7 mouse cellular contexts compared by ENCODE assay signal in the genomic region with DNA sequence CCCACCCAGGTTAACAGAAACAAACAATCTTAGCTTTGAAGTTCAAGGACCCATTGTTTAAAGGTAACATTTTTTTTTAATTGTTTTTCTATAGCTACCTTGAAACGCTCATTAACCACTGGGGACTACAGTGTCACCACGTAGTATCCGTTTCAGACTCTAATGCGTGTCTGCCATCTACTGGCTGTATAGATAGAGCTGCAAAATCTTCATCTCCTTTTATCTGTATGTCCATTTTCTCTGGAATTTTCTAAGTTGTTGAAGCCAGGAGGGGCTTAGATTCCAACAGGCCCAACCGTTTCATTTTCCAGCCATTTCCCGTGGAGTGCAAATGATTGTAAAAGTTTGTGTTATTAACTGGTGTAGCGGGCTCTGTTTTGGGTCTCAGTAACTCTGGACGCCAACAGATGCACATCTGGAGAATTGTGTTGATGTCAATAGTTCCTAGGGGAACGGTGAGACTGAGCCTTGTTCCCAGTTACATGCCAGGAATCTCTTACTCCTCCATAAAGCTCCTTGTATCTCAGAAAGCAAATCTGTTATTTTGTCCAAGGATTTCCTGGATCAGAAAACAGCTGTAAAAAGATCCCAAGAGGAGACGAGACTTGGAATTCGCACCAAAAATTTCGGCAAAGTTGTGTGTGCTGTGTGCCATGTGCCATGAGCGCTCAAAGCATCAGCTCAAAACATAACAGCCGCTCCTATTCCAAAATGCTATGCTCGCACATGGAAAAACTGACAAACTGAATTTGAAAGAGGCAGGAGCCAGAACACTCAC.
DNase-seq lines count a peak whose midpoint lies in the region; ATAC-seq lines count a peak whose summit lies in the region.

No protein-coding gene starts in this region.

- H3K4me3 ChIP-seq in limb, embryonic 13.5 days = no peak overlapping the region
- no peak overlapping the region for H3K4me3 ChIP-seq in limb, embryonic 10.5 days
- no peak overlapping the region for H3K4me3 ChIP-seq in forebrain, embryonic 15.5 days

- peaks cover 4% of the 10 kb centered on the region; the same call in 1 of the 2 replicates for H3K9me3 ChIP-seq in limb, embryonic 13.5 days
- H3K9me3 ChIP-seq in limb, embryonic 10.5 days (replicated peaks) = no peaks in the 10 kb centered on the region
- H3K9me3 ChIP-seq in forebrain, embryonic 15.5 days = no peaks in the 10 kb centered on the region

- peak; percentile 72 for ATAC-seq in limb, embryonic 13.5 days (ENCODE audit: low FRiP score, low read depth)
- ATAC-seq in forebrain, embryonic 15.5 days (replicated peaks) = peak; percentile 48; the same call in 1 of the 2 replicates

- H3K4me2 ChIP-seq in limb, embryonic 13.5 days (replicated peaks) = no peak overlapping the region
- H3K4me2 ChIP-seq in forebrain, embryonic 15.5 days (replicated peaks) = no peak overlapping the region

- H3K36me3 ChIP-seq in limb, embryonic 13.5 days = no peaks in the 10 kb centered on the region
- no peaks in the 10 kb centered on the region for H3K36me3 ChIP-seq in limb, embryonic 10.5 days
- H3K36me3 ChIP-seq in forebrain, embryonic 15.5 days = no peaks in the 10 kb centered on the region

- H3K27me3 ChIP-seq in limb, embryonic 13.5 days = no peaks in the 10 kb centered on the region
- no peaks in the 10 kb centered on the region for H3K27me3 ChIP-seq in limb, embryonic 10.5 days (ENCODE audit: low read depth, poor library complexity, severe bottlenecking)
- H3K27me3 ChIP-seq in forebrain, embryonic 15.5 days = no peaks in the 10 kb centered on the region

- peak overlapping the region; percentile 33; the same call in 1 of the 2 replicates for H3K27ac ChIP-seq in limb, embryonic 13.5 days
- H3K27ac ChIP-seq in limb, embryonic 10.5 days = no peak overlapping the region
- H3K27ac ChIP-seq in forebrain, embryonic 15.5 days (replicated peaks) = no peak overlapping the region

- no peak overlapping the region for H3K9ac ChIP-seq in limb, embryonic 13.5 days
- no peak overlapping the region for H3K9ac ChIP-seq in forebrain, embryonic 15.5 days (replicated peaks)

- WGBS in limb, embryonic 13.5 days = 43% methylated on average over 15 of the region's 15 CpGs
- WGBS in limb, embryonic 10.5 days = 73% methylated on average over 15 of the region's 15 CpGs
- WGBS in forebrain, embryonic 15.5 days = 65% methylated on average over 15 of the region's 15 CpGs

- peaks cover 13% of the 10 kb centered on the region for H3K4me1 ChIP-seq in limb, embryonic 13.5 days
- H3K4me1 ChIP-seq in limb, embryonic 10.5 days = no peaks in the 10 kb centered on the region
- H3K4me1 ChIP-seq in forebrain, embryonic 15.5 days = no peaks in the 10 kb centered on the region

- DNase-seq in limb, embryonic 10.5 days (ENCODE audit: low spot score) = no peak
- peak; percentile 82 for DNase-seq in brain, adult 2 months (ENCODE audit: low read depth, low spot score)
- peak; percentile 66 for DNase-seq in layer of hippocampus, adult 11-12 months (ENCODE audit: low spot score)
- no peak for DNase-seq in spleen, postnatal 14 days (ENCODE audit: low spot score in 2 of 2)
- DNase-seq in thymus, postnatal 0 days (ENCODE audit: low spot score) = no peak

Comparison
In these comparisons a context has a peak if more than half of its experiments do, and no peak if none do; other contexts are left out.
1. DNase-seq: peak in brain, adult 2 months (single experiment) and layer of hippocampus, adult 11-12 months (single experiment); none in limb, embryonic 10.5 days (single experiment), spleen, postnatal 14 days (0 of 2) and thymus, postnatal 0 days (single experiment).